Comparison of ENCODE assay signal across 7 mouse cellular contexts in genomic region chr8:84147769-84148530, GRCm38 (mm10). TPM values are rescaled to one million over a fixed set of nuclear protein-coding genes. Genes with fewer than 3 reads are reported as not detected.
DNase-seq lines count a peak whose midpoint lies in the region; ATAC-seq lines count a peak whose summit lies in the region.

Cc2d1a (minus strand) TSS chr8:84147936.
4930432K21Rik (plus strand) TSS chr8:84148025.

- H3K27me3 ChIP-seq in embryonic facial prominence, embryonic 11.5 days (ENCODE audit: control insufficient read depth, insufficient read depth, low read length) = no peaks in the 10 kb centered on the region
- H3K27me3 ChIP-seq in limb, embryonic 10.5 days (ENCODE audit: low read depth, poor library complexity, severe bottlenecking) = no peaks in the 10 kb centered on the region
- H3K27me3 ChIP-seq in midbrain, embryonic 13.5 days = no peaks in the 10 kb centered on the region

- ATAC-seq in embryonic facial prominence, embryonic 11.5 days (replicated peaks; ENCODE audit: insufficient number of reproducible peaks, low FRiP score, low TSS enrichment, low read depth) = peak; percentile 89
- ATAC-seq in granulocyte monocyte progenitor cell, adult 5-6 weeks (replicated peaks; ENCODE audit: poor library complexity, severe bottlenecking) = peak; percentile 95
- ATAC-seq in midbrain, embryonic 13.5 days = peak; percentile 95

- 17% methylated on average over 48 of the region's 49 CpGs for WGBS in embryonic facial prominence, embryonic 11.5 days
- 17% methylated on average over 49 of the region's 49 CpGs for WGBS in limb, embryonic 10.5 days
- 16% methylated on average over 49 of the region's 49 CpGs for WGBS in midbrain, embryonic 13.5 days

- no peak within 1 kb of the TSS for H3K27ac ChIP-seq in embryonic facial prominence, embryonic 11.5 days (replicated peaks; ENCODE audit: low read depth, low read length)
- H3K27ac ChIP-seq in limb, embryonic 10.5 days = peak within 1 kb of the TSS; percentile 89
- no peak within 1 kb of the TSS for H3K27ac ChIP-seq in midbrain, embryonic 13.5 days

- no peaks in the 10 kb centered on the region for H3K9me3 ChIP-seq in embryonic facial prominence, embryonic 11.5 days (replicated peaks; ENCODE audit: control insufficient read depth, low read length)
- H3K9me3 ChIP-seq in limb, embryonic 10.5 days (replicated peaks) = no peaks in the 10 kb centered on the region
- no peaks in the 10 kb centered on the region for H3K9me3 ChIP-seq in midbrain, embryonic 13.5 days

- H3K4me2 ChIP-seq in embryonic facial prominence, embryonic 11.5 days (ENCODE audit: low read depth, low read length) = peak within 1 kb of the TSS; percentile 85
- peak within 1 kb of the TSS; percentile 93 for H3K4me2 ChIP-seq in midbrain, embryonic 13.5 days (replicated peaks)

- H3K36me3 ChIP-seq in embryonic facial prominence, embryonic 11.5 days (replicated peaks; ENCODE audit: control insufficient read depth, insufficient read depth, low read depth, low read length) = peaks cover 4% of the 10 kb centered on the region
- H3K36me3 ChIP-seq in limb, embryonic 10.5 days = peaks cover 26% of the 10 kb centered on the region
- H3K36me3 ChIP-seq in midbrain, embryonic 13.5 days = peaks cover 25% of the 10 kb centered on the region

- H3K9ac ChIP-seq in embryonic facial prominence, embryonic 11.5 days (replicated peaks; ENCODE audit: low read length) = peak within 1 kb of the TSS; percentile 88
- peak within 1 kb of the TSS; percentile 87 for H3K9ac ChIP-seq in midbrain, embryonic 13.5 days (replicated peaks)

- H3K4me1 ChIP-seq in embryonic facial prominence, embryonic 11.5 days (ENCODE audit: control insufficient read depth, insufficient read depth, low read length) = 0 out of 2 replicates have a peak, but pooled peaks cover 3% of the 10 kb centered on the region
- H3K4me1 ChIP-seq in limb, embryonic 10.5 days = peaks cover 24% of the 10 kb centered on the region
- H3K4me1 ChIP-seq in midbrain, embryonic 13.5 days (replicated peaks) = peaks cover 25% of the 10 kb centered on the region

- H3K4me3 ChIP-seq in embryonic facial prominence, embryonic 11.5 days (ENCODE audit: low read depth, low read length) = peak within 1 kb of the TSS; percentile 72
- peak within 1 kb of the TSS; percentile 72 for H3K4me3 ChIP-seq in limb, embryonic 10.5 days
- peak within 1 kb of the TSS; percentile 77 for H3K4me3 ChIP-seq in midbrain, embryonic 13.5 days (replicated peaks)

- DNase-seq in adrenal gland, postnatal 14 days = peak; percentile 95
- peak; percentile 97 for DNase-seq in embryonic facial prominence, embryonic 11.5 days (ENCODE audit: low spot score)
- DNase-seq in kidney, adult 11 months = peak; percentile 96
- DNase-seq in limb, embryonic 10.5 days (ENCODE audit: low spot score) = peak; percentile 90
- DNase-seq in spleen, adult 12 weeks (ENCODE audit: low spot score) = peak; percentile 83

RNA-seq across cellular contexts. Expression of gene Cc2d1a, which starts in this region (rescaled TPM):
- 23.8 and 31.0 TPM in 2 replicates for total RNA-seq in adrenal gland, postnatal 14 days (2021)
- 9.5 and 10.0 TPM in 2 replicates for polyA plus RNA-seq in embryonic facial prominence, embryonic 11.5 days (2014; fragmentation: Nextera tagmentation; extraction: Ambion mirVana)
- 11.8 and 13.5 TPM in 2 replicates for total RNA-seq in granulocyte monocyte progenitor cell, adult 5-6 weeks (2014; fragmentation: Nextera tagmentation)
- total RNA-seq in granulocyte monocyte progenitor cell, adult 5-6 weeks (2017) = 4.2 and 9.0 TPM in 2 replicates
- 22.6 and 24.8 TPM in 2 replicates for polyA plus RNA-seq in limb, embryonic 10.5 days (2016; fragmentation: Nextera tagmentation; extraction: Ambion mirVana)
- polyA plus RNA-seq in midbrain, embryonic 13.5 days (2015; fragmentation: Nextera tagmentation; extraction: Ambion mirVana) = 24.5 and 24.7 TPM in 2 replicates

RNA-seq across cellular contexts. Expression of gene 4930432K21Rik, which starts in this region (rescaled TPM):
- total RNA-seq in adrenal gland, postnatal 14 days (2021) = 0.49 and 0.82 TPM in 2 replicates
- polyA plus RNA-seq in embryonic facial prominence, embryonic 11.5 days (2014; fragmentation: Nextera tagmentation; extraction: Ambion mirVana) = 0.53 and 0.67 TPM in 2 replicates
- 1.2 TPM in 1 of 2 replicates, not detected in the other for total RNA-seq in granulocyte monocyte progenitor cell, adult 5-6 weeks (2014; fragmentation: Nextera tagmentation)
- 1.2 and 1.8 TPM in 2 replicates for total RNA-seq in granulocyte monocyte progenitor cell, adult 5-6 weeks (2017)
- 1.5 and 2.3 TPM in 2 replicates for polyA plus RNA-seq in limb, embryonic 10.5 days (2016; fragmentation: Nextera tagmentation; extraction: Ambion mirVana)
- 2.3 and 2.7 TPM in 2 replicates for polyA plus RNA-seq in midbrain, embryonic 13.5 days (2015; fragmentation: Nextera tagmentation; extraction: Ambion mirVana)
